Mouse (Mus musculus) brain, embryonic 14.5 days (tissue): ENCODE measurements around the gene Aarsd1. TPM values are rescaled to one million over a fixed set of nuclear protein-coding genes. Genes with fewer than 3 reads are reported as not detected.
"Not testable (repeated sequence)": the region's sequence is repeated elsewhere in the genome, so short reads cannot be mapped to it uniquely, and the experiment has no call there.

Experiments used
- DNase-seq: peaks from one replicate; pipeline ENCODE4 v3.0.0-alpha.2; 2011; ENCODE audit warnings: low read depth
- CTCF ChIP-seq: fragments of 200-500 bp; IDR thresholded peaks from 2 replicates; pipeline ENCODE4 v1.5.1; 2012; ENCODE audit warnings: inconsistent platforms, mild to moderate bottlenecking, moderate library complexity, borderline replicate concordance; ENCODE audit not compliant: insufficient read depth, insufficient read length; ENCODE audit errors: extremely low read depth
- POLR2A ChIP-seq: fragments of 200-500 bp; IDR thresholded peaks from 2 replicates; pipeline ENCODE4 v1.6.1; 2012; ENCODE audit warnings: mild to moderate bottlenecking, inconsistent platforms, borderline replicate concordance; ENCODE audit not compliant: poor library complexity, insufficient read depth, insufficient read length, severe bottlenecking; ENCODE audit errors: extremely low read depth
- polyA plus RNA-seq: library from polyadenylated mRNA; depleted of rRNA; stranded (reverse); fragments of >200 nt; gene quantifications from 2 replicates; pipeline ENCODE4 v1.2.3, GENCODE M21; 2012

The Aarsd1 gene
- polyA plus RNA-seq, 1 experiment: 53.6 TPM

DNA sequence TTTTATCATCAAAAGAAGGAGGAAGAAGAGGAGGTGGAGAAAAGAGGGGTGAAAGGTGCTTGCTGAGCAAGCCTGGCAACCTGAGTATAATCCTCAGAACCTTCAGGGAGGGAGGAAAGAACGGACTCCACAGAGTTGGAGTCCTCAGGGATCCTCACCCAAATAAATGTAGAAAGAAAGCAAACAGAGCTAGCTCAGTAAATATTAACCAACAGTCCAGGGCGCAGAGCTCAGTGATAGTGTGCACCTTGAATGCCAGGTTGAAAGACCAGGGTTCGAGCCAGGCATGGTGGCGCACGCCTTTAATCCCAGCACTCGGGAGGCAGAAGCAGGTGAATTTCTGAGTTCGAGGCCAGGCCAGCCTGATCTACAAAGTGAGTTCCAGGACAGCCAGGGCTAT lies 38.2 kb upstream of the Aarsd1 start:
- DNase-seq: no peak
- TF ChIP-seq POLR2A: no peak
- no peak for TF ChIP-seq CTCF

DNA sequence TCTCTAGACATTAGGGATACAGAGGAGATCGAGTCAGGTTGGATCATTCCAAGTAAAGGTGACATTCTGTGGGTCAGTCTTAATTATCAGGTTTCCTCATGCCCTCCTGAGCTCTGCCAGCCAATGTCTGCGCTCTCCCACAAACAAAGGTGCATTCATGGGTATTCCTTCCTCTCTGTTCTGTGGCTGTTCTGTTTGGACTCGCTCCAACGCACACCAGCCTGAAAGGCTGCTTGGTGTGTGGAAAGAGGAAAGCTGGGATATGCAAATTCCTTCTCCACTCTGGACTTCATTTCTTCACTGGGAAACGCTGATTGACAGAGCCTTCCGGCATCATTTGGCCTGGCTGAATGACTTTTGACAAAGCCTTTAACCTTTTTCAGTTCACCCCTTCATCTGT lies 37.3 kb upstream of the Aarsd1 start:
- peak; percentile 86 for DNase-seq

DNA sequence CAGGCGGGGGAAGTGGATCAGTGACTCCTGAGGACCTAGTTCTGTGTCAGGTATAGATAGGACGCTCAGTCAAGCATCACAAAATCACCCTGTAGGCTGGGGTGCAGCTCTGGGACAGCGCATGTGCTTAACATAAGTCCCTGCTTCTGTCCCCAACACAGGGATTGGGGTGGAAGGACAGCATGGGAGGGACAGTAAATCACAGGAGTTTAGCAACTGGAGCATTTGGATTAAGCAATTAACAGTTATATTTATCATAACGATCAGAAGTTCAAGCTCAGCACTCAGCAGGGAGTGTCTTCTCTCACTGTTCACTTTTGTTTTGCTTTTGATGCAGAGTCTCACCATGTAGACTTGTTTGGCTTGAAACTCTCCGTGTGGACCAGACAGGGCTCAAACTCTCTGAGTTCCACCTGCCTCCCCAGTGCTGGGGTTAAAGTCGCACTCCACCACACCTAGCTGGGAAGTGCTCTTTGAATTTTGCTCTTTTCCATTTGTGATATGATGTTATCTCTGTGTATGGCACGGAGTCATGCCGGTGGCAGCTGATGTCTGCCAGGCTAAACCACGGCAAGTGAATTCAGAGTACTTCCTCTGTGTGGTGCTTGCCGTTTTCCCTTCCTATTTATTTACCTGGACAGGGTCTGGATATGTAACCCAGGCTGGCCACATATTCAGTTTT lies 34.8 kb upstream of the Aarsd1 start:
- TF ChIP-seq CTCF: no peak
- TF ChIP-seq POLR2A: no peak
- DNase-seq: no peak

More for the DNA sequence above, 37.3 kb upstream of the Aarsd1 start:
- TF ChIP-seq CTCF (no peak), POLR2A (no peak)

DNA sequence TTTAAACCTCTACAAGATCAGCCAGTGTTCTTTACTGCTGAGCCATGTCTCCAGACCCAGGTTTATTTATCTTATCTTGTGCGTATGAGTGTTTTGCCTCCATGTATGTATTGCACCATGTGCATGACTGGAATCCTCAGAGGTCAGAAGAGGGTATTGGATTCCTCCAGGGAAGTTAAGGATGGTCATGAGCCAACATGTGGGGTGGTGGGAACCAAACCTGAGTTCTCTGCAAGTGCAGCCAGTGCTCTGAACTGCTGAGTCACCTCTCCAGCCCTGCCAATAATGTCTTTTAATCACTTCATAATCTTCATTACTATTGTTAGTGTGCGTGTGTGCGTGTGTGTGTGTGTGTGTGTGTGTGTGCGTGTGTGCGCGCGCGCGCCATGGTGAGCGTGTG lies 34.1 kb upstream of the Aarsd1 start:
- no peak for DNase-seq
- no peak for TF ChIP-seq CTCF
- TF ChIP-seq POLR2A: no peak

DNA sequence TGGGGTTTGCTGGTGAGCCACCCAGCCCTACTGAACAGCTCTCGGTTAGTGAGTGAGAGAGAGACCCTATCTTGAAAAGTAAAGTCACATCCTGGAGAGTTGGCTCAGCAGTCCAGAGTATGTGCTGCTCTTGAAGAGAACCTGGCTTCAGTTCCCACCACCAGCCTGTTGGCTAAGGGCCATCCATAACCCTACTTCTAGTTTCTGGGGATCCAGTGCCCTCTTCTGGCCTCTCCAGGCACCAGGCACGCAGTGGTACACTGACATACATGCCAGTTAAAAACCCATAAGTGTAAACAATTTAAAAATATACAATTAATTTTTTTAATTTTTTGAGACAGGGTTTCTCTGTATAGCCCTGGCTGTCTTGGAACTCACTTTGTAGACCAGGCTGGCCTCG lies 33.0 kb upstream of the Aarsd1 start:
- TF ChIP-seq CTCF: peak; percentile 25; the same call in 1 of the 2 replicates
- TF ChIP-seq POLR2A: no peak
- DNase-seq: no peak

DNA sequence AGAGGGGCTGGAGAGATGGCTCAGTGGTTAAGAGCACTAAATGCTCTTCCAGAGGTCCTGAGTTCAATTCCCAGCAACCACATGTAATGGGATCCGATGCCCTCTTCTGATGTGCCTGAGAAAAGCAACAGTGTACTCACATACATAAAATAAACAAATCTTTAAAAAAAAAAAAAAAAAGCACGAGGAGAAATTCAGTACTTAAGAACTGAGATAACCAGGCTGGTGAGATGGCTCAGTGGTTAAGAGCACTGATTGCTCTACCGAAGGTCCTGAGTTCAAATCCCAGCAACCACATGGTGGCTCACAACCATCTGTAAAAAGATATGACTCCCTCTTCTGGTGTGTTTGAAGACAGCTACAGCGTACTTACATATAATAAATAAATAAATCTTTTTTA lies 32.2 kb upstream of the Aarsd1 start:
- DNase-seq: not testable (repeated sequence)

DNA sequence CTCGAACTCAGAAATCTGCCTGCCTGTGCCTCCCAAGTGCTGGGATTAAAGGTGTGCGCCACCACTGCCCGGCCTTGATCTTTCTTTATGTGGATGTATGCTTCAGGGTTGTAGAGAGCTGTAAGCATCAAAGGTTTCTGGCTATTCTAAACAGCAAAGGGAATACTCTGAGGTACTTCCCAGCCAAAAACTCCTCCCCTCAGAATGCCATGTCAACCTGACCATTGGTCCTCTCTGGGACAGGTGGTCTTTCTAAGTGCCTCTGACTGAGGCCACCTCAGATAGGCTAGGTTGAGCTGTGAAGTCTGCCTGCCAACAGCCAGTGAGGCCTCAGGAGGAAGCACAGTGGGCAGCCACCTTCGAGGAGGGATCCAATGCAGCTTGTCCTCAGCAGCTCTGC lies 31.5 kb upstream of the Aarsd1 start:
- TF ChIP-seq CTCF (no peak), POLR2A (no peak)
- DNase-seq: no peak

DNA sequence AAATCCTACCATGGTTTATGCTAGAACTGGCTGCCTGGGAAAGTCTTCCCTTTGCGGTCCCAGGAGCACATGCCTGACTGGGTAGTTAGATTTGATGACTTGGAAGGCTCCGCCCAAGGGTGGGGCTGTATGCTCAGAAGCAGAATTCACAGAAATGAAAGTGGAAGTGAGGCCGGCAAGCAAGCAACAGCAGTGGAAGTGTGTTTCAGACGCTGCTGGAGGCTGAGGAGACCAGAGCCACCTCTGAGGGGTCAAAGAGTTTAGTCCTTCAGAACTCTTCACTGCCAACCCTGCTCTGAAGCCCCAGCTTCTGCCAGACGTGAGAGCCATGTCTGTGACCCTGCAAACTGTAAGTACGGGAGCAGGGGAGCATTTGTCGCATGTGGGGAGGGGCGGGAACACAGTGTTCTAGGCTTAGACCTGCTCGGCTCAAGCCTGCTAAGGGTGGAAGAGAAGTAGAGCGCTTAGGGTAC lies 30.9 kb upstream of the Aarsd1 start, which contains the start of gene Ifi35:
TSS of gene Ifi35 (plus strand) at position 134 of the 473 bp plus-strand sequence.
- no peak for DNase-seq
- TF ChIP-seq CTCF: no peak
- no peak for TF ChIP-seq POLR2A

DNA sequence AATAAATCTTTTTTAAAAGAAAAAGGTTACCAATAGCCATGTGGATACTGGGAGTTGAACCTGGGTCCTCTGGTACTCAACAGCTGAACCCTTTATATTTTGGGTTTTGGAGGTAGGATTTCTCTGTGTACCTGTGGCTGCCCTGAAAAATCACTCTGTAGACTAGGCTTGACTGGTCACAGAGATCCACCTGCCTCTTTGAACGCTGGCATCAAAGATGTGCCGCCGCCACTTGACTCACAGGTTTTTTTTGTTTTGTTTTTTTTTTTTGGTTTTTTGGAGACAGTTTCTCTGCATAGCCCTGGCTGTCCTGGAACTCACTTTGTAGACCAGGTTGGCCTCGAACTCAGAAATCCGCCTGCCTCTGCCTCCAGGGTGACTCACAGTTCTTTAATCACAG lies 30.4 kb upstream of the Aarsd1 start:
- no peak for DNase-seq
- TF ChIP-seq CTCF: no peak
- no peak for TF ChIP-seq POLR2A

DNA sequence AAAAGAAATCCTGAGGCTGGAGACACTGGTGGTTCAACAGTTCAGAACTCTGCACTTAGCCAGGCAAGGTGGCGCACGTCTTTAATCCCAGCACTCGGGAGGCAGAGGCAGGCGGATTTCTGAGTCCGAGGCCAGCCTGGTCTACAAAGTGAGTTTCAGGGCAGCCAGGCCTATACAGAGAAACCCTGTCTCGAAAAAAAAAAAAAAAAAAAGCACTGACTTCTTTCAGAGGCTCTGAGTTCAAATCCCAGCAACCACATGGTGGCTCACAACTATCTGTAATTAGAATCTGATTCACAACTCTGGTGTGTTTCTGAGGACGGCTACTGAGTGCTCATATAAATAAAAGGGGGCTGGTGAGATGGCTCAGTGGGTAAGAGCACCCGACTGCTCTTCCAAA lies 29.4 kb upstream of the Aarsd1 start:
- DNase-seq: not testable (repeated sequence)

DNA sequence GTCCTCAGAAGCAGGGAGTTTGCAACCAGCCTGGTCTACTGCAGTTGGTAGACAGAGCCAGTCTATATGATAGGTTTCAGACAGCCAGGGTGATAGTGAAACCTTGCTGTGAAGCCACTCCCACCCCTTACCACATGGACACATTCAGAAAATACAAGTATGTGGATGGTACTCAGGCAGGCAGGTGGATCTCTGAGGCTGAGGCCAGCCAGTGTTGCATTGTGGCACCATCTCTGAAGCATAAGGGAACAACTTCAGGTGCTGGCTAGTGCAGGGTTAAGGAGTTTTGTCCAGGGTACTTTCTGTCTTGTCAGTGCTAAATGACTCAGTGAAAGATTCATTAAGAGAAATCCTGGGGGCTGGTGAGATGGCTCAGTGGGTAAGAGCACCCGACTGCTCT lies 28.9 kb upstream of the Aarsd1 start:
- no peak for DNase-seq
- TF ChIP-seq CTCF (no peak), POLR2A (no peak)

DNA sequence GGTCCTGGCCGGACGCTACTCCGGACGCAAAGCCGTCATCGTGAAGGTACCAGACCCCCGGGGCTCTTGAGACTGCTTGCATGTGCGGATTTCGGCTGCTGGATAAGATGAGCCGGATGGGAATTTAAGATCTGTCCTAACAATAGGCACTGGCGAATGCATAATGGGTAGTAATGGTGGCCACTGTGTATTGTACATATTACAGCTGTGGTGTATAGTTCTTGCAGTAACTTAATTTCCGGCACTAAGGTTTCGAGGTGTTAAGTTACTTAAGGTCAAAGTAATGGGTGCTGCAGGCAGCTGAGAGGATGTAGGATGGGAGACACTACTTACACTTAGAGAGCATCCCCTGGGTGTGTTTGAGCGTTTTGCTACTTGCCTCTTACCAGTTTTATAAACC lies 25.3 kb upstream of the Aarsd1 start:
- TF ChIP-seq CTCF (no peak), POLR2A (no peak)

DNA sequence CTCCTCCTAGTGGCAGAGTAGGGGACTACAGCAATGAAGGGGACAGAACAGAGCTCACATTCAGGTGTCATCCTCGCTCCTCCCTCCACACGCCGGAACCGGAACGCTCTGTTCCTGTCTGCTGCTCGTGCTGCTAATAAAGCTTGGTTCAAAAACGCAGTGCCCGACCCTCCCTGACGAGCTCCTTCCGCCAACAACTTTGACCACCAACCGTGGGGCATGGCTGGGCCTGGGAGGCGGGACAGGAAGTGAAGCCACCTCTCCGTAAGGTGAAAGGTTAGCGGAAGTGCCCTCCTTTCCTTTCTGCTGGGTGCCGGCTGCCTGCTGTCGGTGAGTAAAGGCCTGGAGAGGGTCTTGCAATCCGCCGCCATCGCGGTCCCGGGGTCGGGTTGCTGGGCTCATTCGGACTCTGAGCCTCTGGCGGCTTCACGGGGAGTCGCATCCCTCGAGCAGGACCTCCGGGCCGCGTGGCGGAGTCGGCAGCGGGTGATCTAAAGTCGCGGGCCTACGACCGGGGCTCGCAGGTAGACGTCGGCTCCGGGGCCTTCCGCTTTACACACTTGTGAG lies 24.8 kb upstream of the Aarsd1 start, which contains the start of gene Rpl27:
TSS of gene Rpl27 (plus strand) at position 172 of the 567 bp plus-strand sequence.
- peak; percentile 100 for DNase-seq
- peak; percentile 66; the same call in 1 of the 2 replicates for TF ChIP-seq POLR2A
- peak; percentile 77 for TF ChIP-seq CTCF

More for the DNA sequence above, 25.3 kb upstream of the Aarsd1 start:
- no peak for DNase-seq

DNA sequence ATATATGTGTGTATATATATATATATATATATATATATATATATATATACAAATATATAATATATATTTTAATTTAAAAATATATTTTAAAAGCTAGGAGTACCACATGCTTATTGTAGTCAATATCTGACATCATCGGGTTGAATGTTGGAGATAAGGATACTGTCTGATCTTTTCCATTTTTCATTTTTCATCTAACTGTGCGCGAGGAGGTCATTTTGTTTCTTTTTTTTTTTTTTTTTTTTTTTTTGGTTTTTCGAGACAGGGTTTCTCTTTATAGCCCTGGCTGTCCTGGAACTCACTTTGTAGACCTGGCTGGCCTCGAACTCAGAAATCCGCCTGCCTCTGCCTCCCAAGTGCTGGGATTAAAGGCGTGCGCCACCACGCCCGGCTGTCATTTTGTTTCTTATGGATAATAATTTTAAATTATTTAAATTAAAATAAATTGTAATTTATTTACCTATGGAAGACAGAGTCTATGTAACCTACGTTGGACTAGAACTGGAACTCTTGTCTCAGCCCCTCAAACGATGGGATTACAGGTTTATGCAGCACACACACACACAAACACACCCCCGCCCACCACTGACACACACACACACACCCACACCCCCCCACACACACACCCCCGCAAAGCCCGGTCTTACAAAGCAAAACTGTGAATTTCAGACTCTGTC lies 24.2 kb upstream of the Aarsd1 start:
- not testable (repeated sequence) for DNase-seq

DNA sequence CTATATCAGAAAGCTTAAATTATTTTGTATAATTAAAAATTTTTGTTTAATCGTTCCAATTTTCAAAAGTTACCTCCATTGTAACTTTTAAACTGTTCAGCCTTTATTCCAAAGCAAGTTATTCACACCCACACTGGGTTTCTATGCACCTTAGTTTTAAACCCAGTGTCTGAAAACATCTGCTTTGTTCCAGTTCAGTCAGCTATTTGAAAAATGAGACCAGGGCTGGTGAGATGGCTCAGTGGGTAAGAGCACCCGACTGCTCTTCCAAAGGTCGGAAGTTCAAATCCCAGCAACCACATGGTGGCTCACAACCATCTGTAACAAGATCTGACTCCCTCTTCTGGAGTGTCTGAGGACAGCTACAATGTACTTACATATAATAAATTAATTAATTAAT lies 20.6 kb upstream of the Aarsd1 start:
- not testable (repeated sequence) for DNase-seq
